Mouse (Mus musculus): Measurements from ENCODE around the gene Foxg1. TPM values are rescaled to one million over a fixed set of nuclear protein-coding genes. Genes with fewer than 3 reads are reported as not detected.

Foxg1 gene
- polyA plus RNA-seq, 1 experiment from 2014 or later = 59.7 TPM

- 23% methylated on average over 4 of the region's 4 CpGs for WGBS
- peaks cover 12% of the 10 kb centered on the region for H3K4me1 ChIP-seq
- peak overlapping the region; percentile 87 for H3K27ac ChIP-seq
- ATAC-seq (ENCODE audit: low FRiP score) = no peak
- H3K9ac ChIP-seq = peak overlapping the region; percentile 17
- no peaks in the 10 kb centered on the region for H3K36me3 ChIP-seq (replicated peaks)
- H3K9me3 ChIP-seq = no peaks in the 10 kb centered on the region
- H3K4me2 ChIP-seq = peak overlapping the region; percentile 37
- 0 out of 2 replicates have a peak overlapping the region, but pooled peaks have one; percentile 11 for H3K4me3 ChIP-seq (replicated peaks)
- peaks cover 23% of the 10 kb centered on the region for H3K27me3 ChIP-seq
Observed at GRCm38 (mm10) chr12:49397443-49398162, 15.1 kb downstream of the Foxg1 start.

GRCm38 (mm10) chr12:49398163-49398540 lies 15.7 kb downstream of the Foxg1 start:
- Histone ChIP-seq H3K36me3 (replicated peaks) (no peaks in the 10 kb centered on the region), H3K4me1 (peaks cover 12% of the 10 kb centered on the region), H3K4me3 (replicated peaks) (0 out of 2 replicates have a peak overlapping the region, but pooled peaks have one; percentile 0), H3K4me2 (peak overlapping the region; percentile 37), H3K9me3 (no peaks in the 10 kb centered on the region), H3K9ac (peak overlapping the region; percentile 17; the same call in 1 of the 2 replicates), H3K27me3 (peaks cover 23% of the 10 kb centered on the region), H3K27ac (peak overlapping the region; percentile 87)
- no peak for ATAC-seq (ENCODE audit: low FRiP score)

- peak overlapping the region; percentile 76 for H3K27ac ChIP-seq
- no peaks in the 10 kb centered on the region for H3K36me3 ChIP-seq (replicated peaks)
- no peak overlapping the region; the same call in 1 of the 2 replicates for H3K4me3 ChIP-seq (replicated peaks)
- ATAC-seq (ENCODE audit: low FRiP score) = no peak
- H3K4me1 ChIP-seq = peaks cover 12% of the 10 kb centered on the region
- peak overlapping the region; percentile 44 for H3K4me2 ChIP-seq
- H3K9me3 ChIP-seq = no peaks in the 10 kb centered on the region
- 5% methylated on average over 3 of the region's 3 CpGs for WGBS
- peaks cover 23% of the 10 kb centered on the region for H3K27me3 ChIP-seq
- peak overlapping the region; percentile 44 for H3K9ac ChIP-seq
Observed at GRCm38 (mm10) chr12:49398636-49399035, 16.2 kb downstream of the Foxg1 start.

GRCm38 (mm10) chr12:49399611-49400010 lies 17.2 kb downstream of the Foxg1 start:
- Histone ChIP-seq H3K9ac (peak overlapping the region; percentile 98), H3K27ac (peak overlapping the region; percentile 100), H3K36me3 (replicated peaks) (no peaks in the 10 kb centered on the region), H3K4me3 (replicated peaks) (peak overlapping the region; percentile 63), H3K9me3 (no peaks in the 10 kb centered on the region), H3K27me3 (peaks cover 23% of the 10 kb centered on the region), H3K4me2 (peak overlapping the region; percentile 90), H3K4me1 (peaks cover 12% of the 10 kb centered on the region)
- ATAC-seq (ENCODE audit: low FRiP score) = no peak
- WGBS = 2% methylated on average over 1 of the region's 1 CpGs

GRCm38 (mm10) chr12:49400036-49400852 lies 17.8 kb downstream of the Foxg1 start:
- ATAC-seq (ENCODE audit: low FRiP score) = peak; percentile 55; the same call in 1 of the 2 replicates
- peak overlapping the region; percentile 63 for H3K4me3 ChIP-seq (replicated peaks)

GRCm38 (mm10) chr12:49400853-49401118 lies 18.3 kb downstream of the Foxg1 start:
- Histone ChIP-seq H3K27me3 (peaks cover 20% of the 10 kb centered on the region), H3K4me2 (peak overlapping the region; percentile 90), H3K9ac (peak overlapping the region; percentile 98), H3K9me3 (no peaks in the 10 kb centered on the region), H3K36me3 (replicated peaks) (no peaks in the 10 kb centered on the region), H3K27ac (peak overlapping the region; percentile 100), H3K4me3 (replicated peaks) (peak overlapping the region; percentile 63), H3K4me1 (peaks cover 12% of the 10 kb centered on the region)
- ATAC-seq (ENCODE audit: low FRiP score) = peak; percentile 92
- 0% methylated on average over 8 of the region's 8 CpGs for WGBS

More at GRCm38 (mm10) chr12:49400036-49400852, 17.8 kb downstream of the Foxg1 start:
- Histone ChIP-seq H3K27ac (peak overlapping the region; percentile 100), H3K27me3 (peaks cover 20% of the 10 kb centered on the region), H3K4me1 (peaks cover 12% of the 10 kb centered on the region), H3K36me3 (replicated peaks) (no peaks in the 10 kb centered on the region), H3K9me3 (no peaks in the 10 kb centered on the region), H3K9ac (peak overlapping the region; percentile 98), H3K4me2 (peak overlapping the region; percentile 90)
- under 1% methylated on average over 9 of the region's 9 CpGs for WGBS

GRCm38 (mm10) chr12:49401119-49401795 lies 18.8 kb downstream of the Foxg1 start:
- Histone ChIP-seq H3K27ac (peak overlapping the region; percentile 100), H3K9me3 (no peaks in the 10 kb centered on the region)

GRCm38 (mm10) chr12:49401796-49402130 lies 19.3 kb downstream of the Foxg1 start:
- 1% methylated on average over 5 of the region's 5 CpGs for WGBS
- Histone ChIP-seq H3K9ac (peak overlapping the region; percentile 98), H3K9me3 (no peaks in the 10 kb centered on the region), H3K4me1 (peaks cover 12% of the 10 kb centered on the region), H3K27ac (peak overlapping the region; percentile 100), H3K27me3 (peaks cover 20% of the 10 kb centered on the region), H3K36me3 (replicated peaks) (no peaks in the 10 kb centered on the region), H3K4me2 (peak overlapping the region; percentile 90), H3K4me3 (replicated peaks) (peak overlapping the region; percentile 63)
- no peak for ATAC-seq (ENCODE audit: low FRiP score)

More at GRCm38 (mm10) chr12:49401119-49401795, 18.8 kb downstream of the Foxg1 start:
- Histone ChIP-seq H3K4me3 (replicated peaks) (peak overlapping the region; percentile 63), H3K4me2 (peak overlapping the region; percentile 90), H3K4me1 (peaks cover 12% of the 10 kb centered on the region), H3K36me3 (replicated peaks) (no peaks in the 10 kb centered on the region), H3K27me3 (peaks cover 20% of the 10 kb centered on the region), H3K9ac (peak overlapping the region; percentile 98)
- WGBS = under 1% methylated on average over 59 of the region's 68 CpGs
- peak; percentile 78 for ATAC-seq (ENCODE audit: low FRiP score)

- Histone ChIP-seq H3K36me3 (replicated peaks) (no peaks in the 10 kb centered on the region), H3K9me3 (no peaks in the 10 kb centered on the region), H3K9ac (no peak overlapping the region), H3K4me2 (no peak overlapping the region), H3K27ac (peak overlapping the region; percentile 59; the same call in 1 of the 2 replicates), H3K27me3 (no peaks in the 10 kb centered on the region), H3K4me1 (peaks cover 6% of the 10 kb centered on the region; the same call in 1 of the 2 replicates), H3K4me3 (replicated peaks) (no peak overlapping the region)
- ATAC-seq (ENCODE audit: low FRiP score) = peak; percentile 81; the same call in 1 of the 2 replicates
- WGBS = 15% methylated on average over 2 of the region's 2 CpGs
Observed at GRCm38 (mm10) chr12:49409833-49410232, 27.4 kb downstream of the Foxg1 start.

- Histone ChIP-seq H3K36me3 (replicated peaks) (no peaks in the 10 kb centered on the region), H3K9me3 (no peaks in the 10 kb centered on the region), H3K27me3 (no peaks in the 10 kb centered on the region), H3K4me2 (no peak overlapping the region), H3K9ac (no peak overlapping the region), H3K4me3 (replicated peaks) (no peak overlapping the region), H3K4me1 (no peaks in the 10 kb centered on the region), H3K27ac (no peak overlapping the region)
- no peak for ATAC-seq (ENCODE audit: low FRiP score)
- 73% methylated on average over 3 of the region's 3 CpGs for WGBS
Observed at GRCm38 (mm10) chr12:49417963-49418362, 35.5 kb downstream of the Foxg1 start.

All from forebrain, embryonic 12.5 days (tissue).